Mouse (Mus musculus) intestine, postnatal 0 days (tissue): ENCODE data around the gene Dnaja1. TPM values are rescaled to one million over a fixed set of nuclear protein-coding genes. Genes with fewer than 3 reads are reported as not detected.

Experiments
- ATAC-seq: fragments of 200-750 bp; cut with Nextera tagmentation; 2 replicates; pipeline ENCODE4 v1.8.0; 2017; ENCODE audit warnings: mild to moderate bottlenecking, moderate TSS enrichment, moderate library complexity
- H3K27ac ChIP-seq: fragments of 300-500 bp; sonication (generic); 2 replicates; pipeline ENCODE4 v1.5.1; 2014; ENCODE audit warnings: mild to moderate bottlenecking, low read depth, low read length, moderate library complexity
- H3K27me3 ChIP-seq: fragments of 300-500 bp; sonication (generic); replicated peaks from 2 replicates; pipeline ENCODE4 v1.6.1; 2014; ENCODE audit warnings: low read length, mixed read lengths; ENCODE audit not compliant: control insufficient read depth, insufficient read depth
- H3K36me3 ChIP-seq: fragments of 300-500 bp; sonication (generic); 2 replicates; pipeline ENCODE4 v1.6.1; 2014; ENCODE audit warnings: mild to moderate bottlenecking, moderate library complexity; ENCODE audit not compliant: control insufficient read depth, insufficient read depth
- H3K4me1 ChIP-seq: fragments of 300-500 bp; sonication (generic); replicated peaks from 2 replicates; pipeline ENCODE4 v1.6.1; 2014; ENCODE audit warnings: antibody characterized with exemption, low read length, mixed read lengths; ENCODE audit not compliant: control insufficient read depth, insufficient read depth
- H3K4me2 ChIP-seq: fragments of 300-500 bp; sonication (generic); replicated peaks from 2 replicates; pipeline ENCODE4 v1.6.1; 2014; ENCODE audit warnings: low read depth, mild to moderate bottlenecking, moderate library complexity
- H3K4me3 ChIP-seq: fragments of 300-500 bp; sonication (generic); 2 replicates; pipeline ENCODE4 v1.5.1; 2014; ENCODE audit warnings: low read depth, low read length
- H3K9ac ChIP-seq: fragments of 300-500 bp; sonication (generic); 2 replicates; pipeline ENCODE4 v1.6.1; 2014; ENCODE audit warnings: mild to moderate bottlenecking, low read depth, low read length
- H3K9me3 ChIP-seq: fragments of 300-500 bp; sonication (generic); 2 replicates; pipeline ENCODE4 v1.6.1; 2016; ENCODE audit warnings: mixed run types; ENCODE audit not compliant: control insufficient read depth
- CTCF ChIP-seq: sonication (generic); IDR thresholded peaks from 2 replicates; pipeline ENCODE4 v1.5.1; 2016; ENCODE audit warnings: low read depth, mild to moderate bottlenecking, control low read depth, antibody characterized with exemption, moderate library complexity
- WGBS: fragments of 180-500 bp; shearing (Covaris S2); extraction: QIAGEN DNeasy Blood & Tissue Kit; methylation state at CpG from one replicate; pipeline ENCODE4 v1.1.7; 2014; 5-methylcytosine and 5-hydroxymethylcytosine counted together
- polyA plus RNA-seq: library from polyadenylated mRNA; unstranded; fragments of >200 nt; fragmentation: Nextera tagmentation; extraction: Ambion mirVana; gene quantifications from 2 replicates; pipeline ENCODE4 v1.2.1, GENCODE M21; 2015

Gene Dnaja1
- polyA plus RNA-seq, 1 experiment from 2014 or later = 320 TPM

DNA sequence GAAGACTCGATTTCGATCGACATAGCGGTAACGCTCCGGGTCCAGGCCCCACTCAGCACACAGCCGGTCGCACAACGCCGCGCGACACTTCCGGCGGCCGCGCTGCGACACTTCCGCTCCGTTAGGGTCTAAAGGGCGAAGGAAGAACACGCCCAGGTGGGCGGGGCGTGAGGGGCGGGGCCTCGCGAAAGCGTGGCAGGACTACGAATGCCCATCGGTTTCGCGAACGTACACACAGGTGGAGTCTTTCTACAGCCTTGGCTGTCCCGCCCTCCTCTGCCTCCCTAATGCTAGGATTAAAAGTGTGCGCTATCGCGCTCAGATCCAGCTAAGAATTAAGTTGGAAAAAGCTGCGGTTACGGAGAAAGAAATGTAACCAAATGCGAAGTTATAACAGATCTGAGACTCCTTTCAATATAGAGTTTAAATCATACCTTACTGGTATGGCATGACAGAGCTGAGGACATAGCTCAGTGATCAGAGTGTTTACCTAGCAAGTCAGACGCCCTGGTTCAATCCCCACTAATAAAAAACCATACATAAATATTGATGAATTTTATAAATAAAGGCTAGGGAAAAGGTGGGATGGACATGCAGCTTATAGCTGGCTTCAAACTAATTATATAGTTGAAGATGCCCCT is 36.0 kb downstream of the Dnaja1 start, which contains the start of gene Smu1:
Gene Smu1, minus strand, starts transcription at position 144 of the 641 bp plus-strand sequence.
- Histone ChIP-seq H3K36me3 (peaks cover 19% of the 10 kb centered on the region), H3K9ac (peak within 1 kb of the TSS; percentile 92), H3K4me1 (no peaks in the 10 kb centered on the region), H3K9me3 (no peaks in the 10 kb centered on the region), H3K4me3 (peak within 1 kb of the TSS; percentile 100), H3K27me3 (no peaks in the 10 kb centered on the region), H3K27ac (peak within 1 kb of the TSS; percentile 84), H3K4me2 (peak within 1 kb of the TSS; percentile 74)
- under 1% methylated on average over 40 of the region's 40 CpGs for WGBS
- no peak for TF ChIP-seq CTCF
- peak; percentile 97 for ATAC-seq

DNA sequence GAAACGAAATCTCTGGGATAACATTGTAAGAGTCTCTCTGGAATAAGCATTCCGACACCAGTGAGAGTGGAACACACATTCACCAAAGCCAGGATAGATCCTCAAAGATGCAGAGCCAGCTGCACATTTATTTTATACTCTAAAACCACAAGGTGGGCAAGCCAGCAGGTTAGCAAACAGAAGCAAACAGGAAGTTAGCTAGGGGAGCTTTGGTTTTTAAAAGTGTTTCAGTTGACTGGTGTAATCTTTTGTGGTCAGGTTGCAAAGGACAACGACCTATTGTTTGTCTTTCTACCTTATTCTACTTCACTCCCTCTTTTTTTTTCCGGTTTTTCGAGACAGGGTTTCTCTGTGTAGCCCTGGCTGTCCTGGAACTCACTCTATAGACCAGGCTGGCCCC is 37.9 kb downstream of the Dnaja1 start:
- Histone ChIP-seq H3K4me1 (no peaks in the 10 kb centered on the region), H3K9me3 (no peaks in the 10 kb centered on the region), H3K36me3 (peaks cover under 1% of the 10 kb centered on the region; the same call in 1 of the 2 replicates), H3K4me3 (no peak overlapping the region), H3K4me2 (no peak overlapping the region), H3K9ac (no peak overlapping the region), H3K27me3 (no peaks in the 10 kb centered on the region), H3K27ac (no peak overlapping the region)
- no peak for TF ChIP-seq CTCF
- WGBS = 59% methylated on average over 5 of the region's 5 CpGs
- no peak for ATAC-seq

DNA sequence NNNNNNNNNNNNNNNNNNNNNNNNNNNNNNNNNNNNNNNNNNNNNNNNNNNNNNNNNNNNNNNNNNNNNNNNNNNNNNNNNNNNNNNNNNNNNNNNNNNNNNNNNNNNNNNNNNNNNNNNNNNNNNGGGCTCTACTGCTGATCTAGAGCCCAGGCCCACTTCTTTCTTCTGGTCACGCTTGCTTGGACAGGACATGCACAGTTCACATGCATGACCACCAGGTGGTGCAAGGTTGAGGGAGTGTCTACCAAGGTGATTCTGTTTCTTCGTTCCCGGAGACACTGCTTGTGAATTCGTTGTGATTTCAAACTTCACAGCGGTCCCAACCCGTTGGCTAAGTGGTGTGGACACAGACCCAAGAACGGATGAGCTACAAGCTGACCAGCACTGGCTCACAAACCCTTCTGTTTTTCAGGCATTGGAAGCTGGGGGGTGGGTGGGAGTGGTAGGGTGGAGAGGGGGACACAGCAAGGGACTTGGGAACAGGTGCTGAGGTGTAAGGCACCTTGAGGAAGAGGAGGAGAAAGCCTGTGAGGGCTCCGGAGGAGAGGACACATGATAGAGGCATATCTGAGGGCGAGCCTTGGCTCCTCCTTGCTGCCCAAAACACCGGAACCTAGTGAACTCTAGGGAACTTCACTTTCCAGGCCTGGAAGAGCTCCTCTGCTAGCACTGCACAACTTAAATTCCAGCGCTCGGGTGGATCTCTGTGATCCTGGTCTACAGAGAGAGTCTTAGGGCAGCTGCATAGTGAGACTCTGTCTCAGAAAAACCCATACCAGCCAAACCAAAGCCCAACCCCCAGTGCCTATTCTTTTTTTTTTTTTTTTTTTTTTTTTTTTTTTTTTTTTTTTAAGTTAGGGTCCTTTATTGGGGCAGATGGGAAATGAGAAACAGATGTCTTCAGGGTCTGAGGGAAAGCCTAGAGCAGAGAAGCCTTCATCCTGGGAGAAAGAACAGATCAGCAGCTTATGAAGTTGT is 52.6 kb downstream of the Dnaja1 start:
- Histone ChIP-seq H3K27me3 (peaks cover 13% of the 10 kb centered on the region; the same call in 1 of the 2 replicates), H3K4me3 (no peak overlapping the region), H3K9ac (no peak overlapping the region), H3K4me1 (no peaks in the 10 kb centered on the region), H3K36me3 (no peaks in the 10 kb centered on the region), H3K9me3 (no peaks in the 10 kb centered on the region), H3K27ac (no peak overlapping the region), H3K4me2 (peak overlapping the region; percentile 54)
- peak; percentile 95 for TF ChIP-seq CTCF
- peak; percentile 52; the same call in 1 of the 2 replicates for ATAC-seq
- 16% methylated on average over 12 of the region's 12 CpGs for WGBS

DNA sequence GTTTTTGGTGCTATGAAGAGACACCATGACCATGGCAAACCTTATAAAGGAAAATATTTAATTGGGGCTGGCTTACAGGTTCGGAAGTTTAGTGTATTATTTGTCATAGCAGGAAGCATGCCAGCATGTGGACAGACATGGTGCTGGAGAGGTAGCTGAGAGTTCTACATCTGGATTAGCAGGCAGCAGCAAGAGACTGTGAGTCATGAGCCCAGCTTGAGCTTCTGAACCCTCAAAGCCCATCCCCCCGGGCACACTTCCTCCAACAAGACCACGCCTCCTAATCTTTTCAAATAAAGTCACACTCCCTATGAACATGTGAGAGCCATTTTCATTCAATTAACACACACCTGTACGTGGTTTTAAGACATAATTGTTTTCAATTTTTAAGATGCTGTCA is 54.5 kb downstream of the Dnaja1 start:
- peaks cover 13% of the 10 kb centered on the region; the same call in 1 of the 2 replicates for H3K27me3 ChIP-seq
- no peak overlapping the region for H3K4me2 ChIP-seq
- H3K36me3 ChIP-seq = no peaks in the 10 kb centered on the region
- no peaks in the 10 kb centered on the region for H3K9me3 ChIP-seq
- ATAC-seq = no peak
- H3K4me3 ChIP-seq = no peak overlapping the region
- WGBS = 74% methylated on average over 4 of the region's 4 CpGs
- H3K9ac ChIP-seq = no peak overlapping the region
- no peak overlapping the region for H3K27ac ChIP-seq
- no peak for TF ChIP-seq CTCF
- no peaks in the 10 kb centered on the region for H3K4me1 ChIP-seq

DNA sequence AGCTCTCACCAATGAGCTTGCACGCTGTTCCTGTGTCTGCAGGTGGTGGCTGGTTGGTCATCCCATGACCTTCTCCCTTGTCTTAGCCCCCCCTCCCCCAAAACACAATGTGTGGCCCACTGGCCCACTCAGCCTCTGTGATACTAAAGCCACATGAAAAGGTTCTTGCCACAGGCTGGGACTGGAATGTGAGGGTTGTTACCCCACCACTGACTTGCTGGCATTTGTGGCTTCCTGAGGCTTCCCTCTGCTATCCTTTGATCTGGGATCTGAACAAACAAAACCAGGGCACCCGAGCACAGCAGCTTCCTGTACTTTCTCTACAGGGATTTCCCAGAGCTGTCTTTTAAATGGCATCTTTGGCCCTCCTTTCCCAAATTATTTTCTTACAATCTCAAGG is 55.2 kb downstream of the Dnaja1 start:
- H3K27me3 ChIP-seq = peaks cover 13% of the 10 kb centered on the region; the same call in 1 of the 2 replicates
- H3K9me3 ChIP-seq = no peaks in the 10 kb centered on the region
- no peak overlapping the region for H3K9ac ChIP-seq
- no peaks in the 10 kb centered on the region for H3K36me3 ChIP-seq
- no peak overlapping the region for H3K27ac ChIP-seq
- H3K4me2 ChIP-seq = no peak overlapping the region
- no peak overlapping the region for H3K4me3 ChIP-seq
- ATAC-seq = no peak
- no peaks in the 10 kb centered on the region for H3K4me1 ChIP-seq
- WGBS = 53% methylated on average over 2 of the region's 2 CpGs
- TF ChIP-seq CTCF = no peak

DNA sequence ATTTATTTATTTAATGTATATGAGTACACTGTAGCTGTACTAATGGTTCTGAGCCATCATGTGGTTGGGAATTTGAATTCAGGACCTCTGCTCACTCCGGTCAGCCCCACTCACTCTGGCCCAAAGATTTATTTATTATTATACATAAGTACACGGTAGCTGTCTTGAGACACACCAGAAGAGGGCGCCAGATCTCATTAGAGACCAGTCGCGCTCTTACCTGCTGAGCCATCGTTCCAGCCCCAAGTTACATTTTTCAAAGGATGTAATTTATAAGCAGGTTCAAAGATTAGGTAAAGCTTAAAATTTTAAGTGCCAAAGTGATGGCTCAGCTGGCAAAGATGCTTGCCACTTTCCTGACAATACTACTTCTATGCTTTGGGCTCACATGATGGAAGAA is 56.7 kb downstream of the Dnaja1 start:
- peaks cover 13% of the 10 kb centered on the region; the same call in 1 of the 2 replicates for H3K27me3 ChIP-seq
- no peak for ATAC-seq
- no peaks in the 10 kb centered on the region for H3K9me3 ChIP-seq
- no peaks in the 10 kb centered on the region for H3K36me3 ChIP-seq
- H3K4me1 ChIP-seq = no peaks in the 10 kb centered on the region
- no peak overlapping the region for H3K27ac ChIP-seq
- no peak overlapping the region for H3K4me3 ChIP-seq
- peak; percentile 39 for TF ChIP-seq CTCF
- no peak overlapping the region for H3K9ac ChIP-seq
- WGBS = 82% methylated on average over 6 of the region's 6 CpGs
- no peak overlapping the region for H3K4me2 ChIP-seq
